Mouse (Mus musculus): ENCODE data around the gene Matn4.
A peak's percentile ranks its signal among the peaks of the same experiment; 100 is the strongest.
"Not testable (repeated sequence)": the region's sequence is repeated elsewhere in the genome, so short reads cannot be mapped to it uniquely, and the experiment has no call there.

Matn4 gene

GRCm38 (mm10) chr2:164371371-164371770 is 33.6 kb downstream of the Matn4 start:
- DNase-seq (ENCODE audit: low spot score in 2 of 2), result no peak

GRCm38 (mm10) chr2:164368620-164369105 is 36.3 kb downstream of the Matn4 start:
- DNase-seq (ENCODE audit: low spot score in 2 of 2), result no peak

DNA sequence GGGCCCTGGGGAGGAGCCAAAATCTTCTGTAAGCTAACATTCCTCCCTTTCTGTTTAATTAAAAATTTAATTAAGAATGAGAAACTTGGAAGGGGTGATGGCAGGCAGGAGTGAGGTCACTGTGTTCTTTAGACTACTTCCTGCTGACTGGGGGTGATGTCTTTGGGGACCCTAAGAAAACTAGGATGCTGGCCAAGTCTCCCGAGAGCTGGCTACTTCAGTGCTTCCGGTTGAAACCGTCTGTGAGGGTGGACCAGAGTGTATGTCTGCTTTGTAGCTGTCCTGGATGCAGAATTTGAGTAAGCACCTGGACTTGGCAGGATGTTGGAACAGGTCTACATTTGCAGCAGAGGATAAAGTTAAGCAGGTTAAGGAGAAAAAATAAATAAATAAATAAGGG is 38.0 kb downstream of the Matn4 start:
- no peak for DNase-seq (ENCODE audit: low spot score in 2 of 2)

DNA sequence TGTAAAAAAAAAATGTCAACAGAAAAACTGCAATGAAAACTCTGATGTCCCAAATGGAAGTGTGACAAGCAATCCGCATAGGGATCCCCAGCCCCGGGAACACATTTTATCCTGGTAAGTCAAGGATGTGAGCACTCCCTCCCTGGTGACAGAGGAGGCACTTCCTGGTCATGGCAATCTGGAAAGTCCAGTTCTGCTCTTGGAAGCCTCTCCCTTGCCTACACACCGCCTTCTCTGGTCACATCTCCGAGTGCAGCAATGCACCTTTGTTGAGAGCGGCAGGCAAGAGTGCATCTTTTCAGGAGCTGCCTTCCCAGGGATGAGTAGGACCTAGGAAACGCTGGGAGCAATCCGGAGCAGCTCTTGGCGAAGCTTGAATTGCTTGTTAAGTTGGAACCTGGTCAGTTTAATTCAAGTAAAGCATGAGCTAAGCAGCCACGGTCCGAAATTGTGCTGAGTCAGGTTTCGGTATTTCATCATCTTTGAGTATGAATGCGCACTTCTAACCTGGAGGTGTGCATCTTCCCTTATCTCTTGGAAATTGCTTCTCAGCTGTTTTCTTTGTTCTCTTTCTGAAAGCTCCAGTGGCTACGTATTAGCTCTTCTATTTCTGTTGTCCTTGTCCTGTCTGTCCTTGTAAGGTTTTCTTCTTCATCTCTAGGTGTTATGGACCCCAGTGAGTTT is 43.8 kb downstream of the Matn4 start:
- DNase-seq (ENCODE audit: low spot score in 2 of 2), result no peak

- no peak for DNase-seq (ENCODE audit: low spot score in 2 of 2)
These were observed 45.3 kb downstream of the Matn4 start for GRCm38 (mm10) chr2:164359668-164360067.

GRCm38 (mm10) chr2:164359031-164359430 is 45.9 kb downstream of the Matn4 start:
- DNase-seq (ENCODE audit: low spot score in 2 of 2), result no peak

DNA sequence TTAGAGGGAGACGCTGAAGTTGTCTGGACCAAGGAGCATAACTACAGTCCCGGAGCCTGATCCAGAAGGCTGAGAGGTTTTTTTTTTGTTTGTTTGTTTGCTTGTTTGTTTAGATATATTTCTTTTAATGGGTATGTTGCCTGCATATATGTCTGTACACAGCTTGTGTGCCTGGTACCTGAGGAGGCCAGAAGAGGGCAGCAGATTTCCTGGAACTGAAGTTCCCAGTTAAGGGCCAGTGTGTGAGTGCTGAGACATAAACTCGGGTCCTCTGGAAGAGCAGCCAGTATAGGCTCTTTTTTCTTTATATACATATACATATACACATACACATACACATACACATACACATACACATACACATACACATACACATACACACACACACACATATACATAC is 46.6 kb downstream of the Matn4 start:
- no peak for DNase-seq (ENCODE audit: low spot score in 2 of 2)

- peak; percentile 24 to 33 for DNase-seq (ENCODE audit: low spot score in 2 of 2)
These were observed 48.6 kb downstream of the Matn4 start for GRCm38 (mm10) chr2:164356177-164356967.

DNA sequence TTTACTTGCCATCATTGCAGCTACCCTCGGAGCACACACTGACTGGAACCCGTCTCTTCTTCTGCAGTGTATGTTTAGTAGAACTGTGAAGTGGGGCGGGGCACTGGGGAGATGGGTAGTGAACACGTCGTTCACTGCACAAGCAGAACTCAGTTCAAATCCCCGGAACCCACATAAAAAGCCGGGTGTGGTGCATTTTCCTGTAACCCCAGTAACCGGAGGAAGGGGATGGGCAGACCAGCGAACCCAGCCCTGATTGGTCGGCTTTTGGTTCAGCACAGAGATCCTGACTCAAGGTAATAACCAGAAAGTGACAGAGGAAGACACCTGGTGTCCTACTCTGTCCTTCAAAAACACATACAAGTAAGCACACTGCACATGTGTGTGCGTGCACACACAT is 51.6 kb downstream of the Matn4 start:
- no peak for DNase-seq (ENCODE audit: low spot score in 2 of 2)

- no peak for DNase-seq (ENCODE audit: low spot score in 2 of 2)
These were observed 52.3 kb downstream of the Matn4 start for GRCm38 (mm10) chr2:164352697-164353096.

DNA sequence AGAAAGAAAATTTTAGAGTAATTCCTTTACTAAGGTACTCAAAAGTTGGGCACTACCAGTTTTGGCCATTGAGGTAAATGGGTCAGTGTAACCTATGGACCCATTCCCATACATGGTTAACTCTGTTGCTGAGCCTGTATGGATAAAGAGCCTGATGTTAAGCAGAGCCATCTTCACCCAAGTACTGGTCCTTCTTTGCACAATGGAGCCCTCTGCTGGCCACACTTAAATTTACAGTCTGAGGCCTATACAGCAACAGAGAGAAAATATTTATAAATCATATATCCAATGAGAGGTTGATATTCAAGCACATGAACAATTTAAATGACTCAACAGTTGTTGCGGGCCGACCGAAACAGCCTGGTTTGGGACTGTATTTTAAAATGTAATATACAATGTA is 56.0 kb downstream of the Matn4 start:
- DNase-seq (ENCODE audit: low spot score in 2 of 2), result no peak

GRCm38 (mm10) chr2:164347697-164348096 is 57.3 kb downstream of the Matn4 start:
- DNase-seq (ENCODE audit: low spot score in 2 of 2), result not testable (repeated sequence)

- not testable (repeated sequence) for DNase-seq (ENCODE audit: low spot score in 2 of 2)
These were observed 61.2 kb downstream of the Matn4 start for GRCm38 (mm10) chr2:164343732-164344131.

Measured in natural killer cell, adult 2 months (primary cell).